Mouse (Mus musculus): ENCODE data around the gene Naglu.

DNA sequence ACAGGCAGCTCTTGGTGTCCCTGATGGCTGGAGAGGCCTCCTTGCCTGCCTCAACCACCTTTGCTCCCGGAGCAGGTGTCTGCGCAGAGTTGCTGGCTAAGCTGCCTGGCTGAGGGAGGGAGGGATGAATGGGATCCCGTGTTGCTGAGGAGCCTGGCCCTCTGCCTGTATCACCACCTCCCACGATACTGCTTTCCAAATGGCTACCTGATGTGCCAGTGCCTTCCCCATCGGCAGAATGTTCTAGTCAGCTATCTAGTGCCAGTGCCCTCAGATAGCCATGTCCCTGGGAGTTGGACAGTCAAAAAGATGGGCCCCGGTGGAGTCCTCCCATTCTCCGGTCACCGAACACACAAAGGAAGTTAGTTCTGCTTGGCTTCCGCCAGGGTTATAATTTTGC is 19.5 kb upstream of the Naglu start:
- TF ChIP-seq CTCF (IDR thresholded peaks at IDR 0.05; ENCODE audit: control insufficient read depth, insufficient read depth, insufficient read length) (no peak), MYOG (IDR thresholded peaks at IDR 0.05; ENCODE audit: control insufficient read depth, extremely low read depth, insufficient read length) (no peak)

Measured in C2C12 (cell line).